Mouse (Mus musculus) liver, embryonic 12.5 days (tissue): ENCODE data around the gene Tspan11. TPM values are rescaled to one million over a fixed set of nuclear protein-coding genes. Genes with fewer than 3 reads are reported as not detected.

Experiments used
- ATAC-seq: fragments of 200-750 bp; cut with Nextera tagmentation; 2 replicates; pipeline ENCODE4 v1.8.0; 2017; ENCODE audit warnings: moderate number of reproducible peaks, mild to moderate bottlenecking, moderate library complexity
- H3K27ac ChIP-seq: fragments of 300-500 bp; sonication (generic); 2 replicates; pipeline ENCODE4 v1.5.1; 2016; ENCODE audit warnings: mild to moderate bottlenecking
- H3K27me3 ChIP-seq: fragments of 300-500 bp; sonication (generic); replicated peaks from 2 replicates; pipeline ENCODE4 v1.6.1; 2016; ENCODE audit warnings: mild to moderate bottlenecking, moderate library complexity
- H3K36me3 ChIP-seq: fragments of 300-500 bp; sonication (generic); 2 replicates; pipeline ENCODE4 v1.6.1; 2016; ENCODE audit warnings: mild to moderate bottlenecking, moderate library complexity
- H3K4me1 ChIP-seq: fragments of 300-500 bp; sonication (generic); 2 replicates; pipeline ENCODE4 v1.6.1; 2016
- H3K4me2 ChIP-seq: fragments of 300-500 bp; sonication (generic); 2 replicates; pipeline ENCODE4 v1.6.1; 2016; ENCODE audit warnings: mild to moderate bottlenecking, moderate library complexity
- H3K4me3 ChIP-seq: fragments of 300-500 bp; sonication (generic); 2 replicates; pipeline ENCODE4 v1.5.1; 2016; ENCODE audit warnings: mild to moderate bottlenecking, moderate library complexity
- H3K9ac ChIP-seq: fragments of 300-500 bp; sonication (generic); 2 replicates; pipeline ENCODE4 v1.6.1; 2016; ENCODE audit warnings: mild to moderate bottlenecking, moderate library complexity
- H3K9me3 ChIP-seq: fragments of 300-500 bp; sonication (generic); replicated peaks from 2 replicates; pipeline ENCODE4 v1.6.1; 2016; ENCODE audit warnings: mild to moderate bottlenecking, moderate library complexity
- WGBS: fragments of 180-500 bp; shearing (Covaris S2); methylation state at CpG from one replicate; pipeline ENCODE4 v1.1.7; 2016; ENCODE audit not compliant: insufficient replicate concordance; 5-methylcytosine and 5-hydroxymethylcytosine counted together
- polyA plus RNA-seq: library from polyadenylated mRNA; unstranded; fragments of >200 nt; fragmentation: Nextera tagmentation; extraction: Ambion mirVana; gene quantifications from 2 replicates; pipeline ENCODE4 v1.2.1, GENCODE M21; 2016

Tspan11 gene
- polyA plus RNA-seq, 1 experiment from 2014 or later = 0.43 TPM

GRCm38 (mm10) chr6:127888581-127888980, 1.2 kb downstream of the Tspan11 start:
- peaks cover 58% of the 10 kb centered on the region for H3K27me3 ChIP-seq
- H3K4me1 ChIP-seq = no peaks in the 10 kb centered on the region; the same call in none of the 2 replicates
- H3K9ac ChIP-seq = no peak overlapping the region
- no peak for ATAC-seq
- no peaks in the 10 kb centered on the region for H3K36me3 ChIP-seq
- H3K27ac ChIP-seq = no peak overlapping the region
- H3K4me3 ChIP-seq = no peak overlapping the region
- H3K4me2 ChIP-seq = no peak overlapping the region
- 43% methylated on average over 3 of the region's 3 CpGs for WGBS
- H3K9me3 ChIP-seq = no peaks in the 10 kb centered on the region

DNA sequence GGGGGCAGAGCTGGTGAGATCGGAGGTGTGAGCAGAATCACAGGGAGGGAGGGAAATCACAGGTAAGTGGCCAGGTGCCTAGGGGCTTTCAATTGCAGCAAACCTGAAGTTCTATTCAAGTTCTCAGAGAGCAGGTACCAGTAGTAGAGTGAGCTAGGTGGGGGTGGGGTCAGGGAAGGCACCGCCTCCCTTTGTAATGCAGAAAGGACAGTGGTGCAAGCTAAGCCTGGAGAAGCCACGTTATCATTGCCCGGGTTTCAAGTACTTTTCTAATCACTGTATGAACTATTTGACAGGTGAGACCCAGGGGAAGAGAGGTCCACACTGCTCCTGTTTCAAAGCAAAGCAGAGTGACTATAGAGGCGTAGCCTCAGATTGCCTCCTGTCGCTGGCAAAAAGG, 6.2 kb downstream of the Tspan11 start:
- Histone ChIP-seq H3K27ac (no peak overlapping the region), H3K9ac (no peak overlapping the region), H3K27me3 (peaks cover 28% of the 10 kb centered on the region), H3K9me3 (no peaks in the 10 kb centered on the region), H3K36me3 (no peaks in the 10 kb centered on the region), H3K4me3 (no peak overlapping the region), H3K4me2 (no peak overlapping the region), H3K4me1 (no peaks in the 10 kb centered on the region)
- no peak for ATAC-seq
- WGBS = 21% methylated on average over 6 of the region's 6 CpGs

DNA sequence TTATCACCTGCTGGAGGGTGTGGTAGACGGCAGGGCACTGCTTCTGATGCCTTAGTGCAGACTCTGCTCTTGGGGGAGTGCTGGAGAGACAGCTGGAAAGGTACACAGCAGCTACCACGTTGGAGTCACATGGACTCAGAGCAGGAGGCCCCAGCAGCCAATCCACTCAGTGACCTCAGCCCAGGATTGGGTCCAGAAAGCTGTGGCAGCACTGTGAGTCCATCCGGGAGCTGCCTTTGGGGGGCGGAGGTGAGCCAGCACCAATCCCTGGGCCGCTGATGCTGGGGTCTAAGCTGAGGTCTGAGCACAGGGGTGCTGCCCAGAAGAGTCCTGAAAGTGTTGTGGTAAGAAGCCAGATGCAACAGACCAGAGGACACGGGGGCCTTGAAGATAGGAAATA, 7.6 kb downstream of the Tspan11 start:
- H3K4me1 ChIP-seq = no peaks in the 10 kb centered on the region
- WGBS = 20% methylated on average over 6 of the region's 6 CpGs
- H3K4me2 ChIP-seq = no peak overlapping the region
- no peak for ATAC-seq
- H3K9me3 ChIP-seq = no peaks in the 10 kb centered on the region
- H3K4me3 ChIP-seq = no peak overlapping the region
- H3K36me3 ChIP-seq = no peaks in the 10 kb centered on the region
- H3K27me3 ChIP-seq = peaks cover 16% of the 10 kb centered on the region
- no peak overlapping the region for H3K9ac ChIP-seq
- H3K27ac ChIP-seq = no peak overlapping the region

DNA sequence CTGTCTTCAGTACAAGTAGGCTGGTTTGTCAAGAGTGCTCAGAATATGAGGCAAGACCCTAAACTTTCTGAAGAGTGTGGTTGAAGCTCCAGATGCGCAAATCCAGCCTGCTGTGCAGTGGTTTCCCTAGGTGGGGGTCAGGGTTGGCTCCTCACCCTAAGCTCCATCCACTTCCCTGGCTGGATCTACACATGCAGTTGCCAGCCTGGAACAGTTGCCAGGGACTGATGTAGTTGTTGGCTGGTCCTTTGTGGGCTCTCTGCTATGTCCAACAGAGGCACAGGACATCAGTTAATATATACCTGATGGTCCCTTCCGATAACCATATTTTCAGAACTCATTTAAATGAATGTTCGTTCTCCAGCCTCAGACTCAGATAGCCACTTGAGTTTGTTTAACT, 9.0 kb downstream of the Tspan11 start:
- H3K4me3 ChIP-seq = no peak overlapping the region
- WGBS = 77% methylated on average over 3 of the region's 3 CpGs
- H3K9me3 ChIP-seq = no peaks in the 10 kb centered on the region
- H3K27me3 ChIP-seq = peaks cover 16% of the 10 kb centered on the region
- H3K4me2 ChIP-seq = no peak overlapping the region
- no peaks in the 10 kb centered on the region for H3K4me1 ChIP-seq
- ATAC-seq = no peak
- no peak overlapping the region for H3K27ac ChIP-seq
- H3K9ac ChIP-seq = no peak overlapping the region
- H3K36me3 ChIP-seq = no peaks in the 10 kb centered on the region

GRCm38 (mm10) chr6:127897342-127897741, 10.0 kb downstream of the Tspan11 start:
- Histone ChIP-seq H3K27ac (no peak overlapping the region), H3K36me3 (no peaks in the 10 kb centered on the region), H3K9ac (no peak overlapping the region), H3K27me3 (peaks cover 16% of the 10 kb centered on the region), H3K4me2 (no peak overlapping the region), H3K9me3 (no peaks in the 10 kb centered on the region), H3K4me1 (no peaks in the 10 kb centered on the region), H3K4me3 (no peak overlapping the region)
- WGBS = 92% methylated on average over 3 of the region's 3 CpGs
- no peak for ATAC-seq

DNA sequence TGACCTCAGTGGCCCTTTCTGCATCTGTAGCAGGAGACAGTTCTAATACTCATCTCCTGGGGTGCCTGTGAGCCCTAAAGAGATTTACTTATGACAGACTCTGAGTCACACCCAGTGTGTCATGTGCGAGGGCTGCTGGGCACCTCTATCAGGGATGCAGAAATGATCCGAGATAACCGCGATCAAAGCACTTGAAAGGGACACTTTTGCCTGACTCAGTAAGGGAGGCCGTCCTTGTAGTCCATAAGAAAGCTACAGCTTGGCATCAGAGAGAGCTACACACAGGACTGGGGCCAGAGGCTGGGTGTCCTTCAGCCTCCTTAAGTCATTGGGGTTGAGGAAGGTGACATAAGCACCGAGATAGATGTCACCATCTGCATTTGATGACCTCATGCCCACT, 12.7 kb downstream of the Tspan11 start:
- Histone ChIP-seq H3K9ac (no peak overlapping the region), H3K4me1 (no peaks in the 10 kb centered on the region), H3K9me3 (no peaks in the 10 kb centered on the region), H3K4me3 (no peak overlapping the region), H3K4me2 (no peak overlapping the region), H3K36me3 (no peaks in the 10 kb centered on the region), H3K27ac (no peak overlapping the region), H3K27me3 (peaks cover 3% of the 10 kb centered on the region)
- ATAC-seq = no peak
- 70% methylated on average over 6 of the region's 6 CpGs for WGBS

DNA sequence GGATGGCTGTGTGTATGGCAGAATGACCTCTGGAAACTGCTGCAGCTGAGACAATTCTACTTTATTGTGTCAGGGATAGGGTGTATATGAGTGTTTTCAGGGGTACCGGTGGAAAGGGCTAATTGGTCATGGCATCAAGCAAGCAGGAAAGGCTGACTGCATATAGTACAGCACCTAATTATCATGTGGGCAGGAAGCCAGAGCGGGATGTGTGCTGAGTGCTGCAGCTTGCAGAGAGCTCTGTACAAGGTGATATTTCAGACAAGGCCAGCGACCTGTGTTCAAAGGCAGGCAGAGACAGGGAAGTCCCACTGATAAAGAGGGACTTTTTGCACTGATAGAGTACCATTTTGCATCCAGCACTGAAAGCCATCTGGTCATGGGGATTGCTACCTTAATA, 13.9 kb downstream of the Tspan11 start:
- H3K27ac ChIP-seq = no peak overlapping the region
- H3K4me2 ChIP-seq = no peak overlapping the region
- H3K4me3 ChIP-seq = no peak overlapping the region
- ATAC-seq = no peak
- no peaks in the 10 kb centered on the region for H3K4me1 ChIP-seq
- H3K9ac ChIP-seq = no peak overlapping the region
- no peaks in the 10 kb centered on the region for H3K27me3 ChIP-seq
- H3K36me3 ChIP-seq = no peaks in the 10 kb centered on the region
- no peaks in the 10 kb centered on the region for H3K9me3 ChIP-seq
- WGBS = 69% methylated on average over 3 of the region's 3 CpGs

GRCm38 (mm10) chr6:127901669-127902068, 14.3 kb downstream of the Tspan11 start:
- H3K4me1 ChIP-seq = no peaks in the 10 kb centered on the region
- no peak overlapping the region for H3K4me3 ChIP-seq
- no peaks in the 10 kb centered on the region for H3K36me3 ChIP-seq
- ATAC-seq = no peak
- H3K27me3 ChIP-seq = no peaks in the 10 kb centered on the region
- no peak overlapping the region for H3K9ac ChIP-seq
- H3K4me2 ChIP-seq = no peak overlapping the region
- WGBS = 88% methylated on average over 5 of the region's 5 CpGs
- no peak overlapping the region for H3K27ac ChIP-seq
- H3K9me3 ChIP-seq = no peaks in the 10 kb centered on the region

DNA sequence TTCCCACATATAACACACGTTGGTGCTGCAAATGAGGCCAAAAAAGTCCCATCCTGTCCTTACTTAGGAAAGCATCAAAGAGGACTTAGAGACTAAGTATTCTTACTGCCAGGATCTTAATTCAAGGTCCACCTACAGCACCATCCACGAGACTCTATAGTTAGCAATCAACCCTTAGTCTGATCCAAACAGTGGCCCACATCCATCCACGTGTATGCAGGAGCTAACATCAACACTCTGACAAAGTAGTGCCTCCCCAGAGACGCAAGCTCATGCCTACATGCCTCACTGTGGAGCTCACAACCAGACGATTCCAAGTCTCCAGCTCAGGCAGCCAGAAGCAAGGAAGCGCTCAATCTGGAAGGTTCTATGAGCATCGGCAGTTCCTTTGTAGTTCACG, 15.2 kb downstream of the Tspan11 start:
- Histone ChIP-seq H3K4me3 (no peak overlapping the region), H3K4me2 (no peak overlapping the region), H3K4me1 (no peaks in the 10 kb centered on the region), H3K27me3 (no peaks in the 10 kb centered on the region), H3K9ac (no peak overlapping the region), H3K27ac (no peak overlapping the region), H3K36me3 (no peaks in the 10 kb centered on the region), H3K9me3 (no peaks in the 10 kb centered on the region)
- ATAC-seq = no peak
- 64% methylated on average over 8 of the region's 8 CpGs for WGBS

DNA sequence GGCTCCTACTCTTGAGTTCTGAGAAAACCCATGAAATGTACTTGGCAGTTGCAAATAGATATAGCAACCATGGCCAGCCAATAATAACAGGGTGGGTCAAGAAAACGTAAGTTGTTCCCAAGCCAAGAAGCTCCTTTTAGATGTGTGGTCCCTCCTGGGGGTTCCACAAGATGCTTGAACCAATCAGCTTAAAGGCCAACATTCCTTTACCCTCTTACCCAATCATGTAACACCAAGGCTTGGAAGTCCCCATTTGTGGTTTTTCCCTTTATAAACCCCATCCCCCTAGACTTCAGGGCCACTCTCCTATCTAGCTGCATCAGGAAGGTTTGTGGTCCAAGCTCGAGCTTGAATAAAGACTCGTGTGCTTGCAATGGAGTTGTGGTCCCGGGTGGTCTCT, 23.2 kb downstream of the Tspan11 start:
- H3K9ac ChIP-seq = no peak overlapping the region
- H3K27ac ChIP-seq = no peak overlapping the region
- 51% methylated on average over 4 of the region's 4 CpGs for WGBS
- no peak overlapping the region for H3K4me2 ChIP-seq
- H3K4me1 ChIP-seq = no peaks in the 10 kb centered on the region
- no peaks in the 10 kb centered on the region for H3K36me3 ChIP-seq
- no peaks in the 10 kb centered on the region for H3K27me3 ChIP-seq
- no peak overlapping the region for H3K4me3 ChIP-seq
- no peak for ATAC-seq
- H3K9me3 ChIP-seq = no peaks in the 10 kb centered on the region

DNA sequence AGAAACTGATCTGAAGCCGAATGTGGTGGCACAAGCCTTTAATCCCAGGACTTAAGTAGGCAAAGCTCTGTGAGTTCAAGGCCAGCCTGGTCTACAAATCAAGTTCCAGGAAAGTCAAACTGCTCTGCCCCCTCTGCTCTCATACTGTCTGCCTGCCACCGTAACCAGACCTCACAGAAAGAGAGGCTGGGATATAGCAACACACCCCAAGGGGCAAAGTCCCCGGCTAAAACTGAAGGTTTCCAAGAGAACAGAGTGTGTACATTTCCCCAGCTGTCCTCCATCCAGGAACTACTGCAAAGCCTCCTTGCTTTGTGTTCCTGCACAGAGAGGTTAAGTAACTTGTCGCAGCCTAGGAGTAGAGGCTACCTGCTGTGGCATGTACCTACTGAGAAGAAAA, 24.3 kb downstream of the Tspan11 start:
- Histone ChIP-seq H3K4me2 (no peak overlapping the region), H3K27me3 (no peaks in the 10 kb centered on the region), H3K9ac (no peak overlapping the region), H3K9me3 (no peaks in the 10 kb centered on the region), H3K4me3 (no peak overlapping the region), H3K27ac (no peak overlapping the region), H3K4me1 (no peaks in the 10 kb centered on the region), H3K36me3 (no peaks in the 10 kb centered on the region)
- 61% methylated on average over 4 of the region's 4 CpGs for WGBS
- ATAC-seq = peak; percentile 54

DNA sequence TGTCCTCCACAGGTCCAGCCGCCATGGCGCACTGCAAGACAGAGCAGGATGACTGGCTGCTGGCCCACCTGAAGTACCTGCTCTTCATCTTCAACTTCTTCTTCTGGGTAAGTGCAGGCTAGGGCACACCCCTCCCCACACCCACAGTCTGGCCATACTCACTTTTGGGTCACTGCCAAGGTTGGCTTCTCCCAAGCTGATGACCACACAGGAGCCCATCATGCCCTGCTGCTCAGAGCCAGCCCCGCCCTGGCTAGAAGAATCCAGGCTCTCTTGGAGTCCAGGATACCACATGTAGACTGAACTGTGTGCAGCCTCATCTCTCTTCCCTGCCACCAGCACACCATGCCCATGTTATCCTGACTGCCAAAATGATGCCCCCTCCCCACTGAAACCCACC, 25.5 kb downstream of the Tspan11 start:
- Histone ChIP-seq H3K27me3 (no peaks in the 10 kb centered on the region), H3K4me2 (no peak overlapping the region), H3K9ac (no peak overlapping the region), H3K4me1 (no peaks in the 10 kb centered on the region), H3K4me3 (no peak overlapping the region), H3K9me3 (no peaks in the 10 kb centered on the region), H3K27ac (no peak overlapping the region), H3K36me3 (no peaks in the 10 kb centered on the region)
- WGBS = 81% methylated on average over 3 of the region's 3 CpGs
- no peak for ATAC-seq

- H3K9me3 ChIP-seq = no peaks in the 10 kb centered on the region
- no peak overlapping the region for H3K9ac ChIP-seq
- no peak for ATAC-seq
- no peaks in the 10 kb centered on the region for H3K4me1 ChIP-seq
- H3K4me3 ChIP-seq = no peak overlapping the region
- 67% methylated on average over 3 of the region's 3 CpGs for WGBS
- H3K27ac ChIP-seq = no peak overlapping the region
- H3K4me2 ChIP-seq = no peak overlapping the region
- no peaks in the 10 kb centered on the region for H3K36me3 ChIP-seq
- peaks cover 6% of the 10 kb centered on the region; the same call in 1 of the 2 replicates for H3K27me3 ChIP-seq
These were observed 29.6 kb downstream of the Tspan11 start for GRCm38 (mm10) chr6:127916993-127917392.
